Mouse (Mus musculus) right cerebral cortex, adult 2 months (tissue): Measurements from ENCODE around the gene 1110059E24Rik.
"Not testable (repeated sequence)": the region's sequence is repeated elsewhere in the genome, so short reads cannot be mapped to it uniquely, and the experiment has no call there.

Experiments used
- DNase-seq, 2 experiments: peaks; one replicate each; pipeline ENCODE4 v3.0.0; 2021 to 2022; ENCODE audit warnings: low spot score in 2 of 2

Gene 1110059E24Rik

GRCm38 (mm10) chr19:21652285-21653171 is at the start of gene 1110059E24Rik:
TSS of gene 1110059E24Rik (minus strand) at chr19:21652976.
- peak; percentile 94 to 95 for DNase-seq

- no peak for DNase-seq
These were observed 28.2 kb upstream of the 1110059E24Rik start for GRCm38 (mm10) chr19:21680986-21681385.

- DNase-seq = no peak
These were observed 27.3 kb upstream of the 1110059E24Rik start for GRCm38 (mm10) chr19:21680091-21680490.

GRCm38 (mm10) chr19:21674354-21675096 is 21.7 kb upstream of the 1110059E24Rik start:
- DNase-seq = no peak

DNA sequence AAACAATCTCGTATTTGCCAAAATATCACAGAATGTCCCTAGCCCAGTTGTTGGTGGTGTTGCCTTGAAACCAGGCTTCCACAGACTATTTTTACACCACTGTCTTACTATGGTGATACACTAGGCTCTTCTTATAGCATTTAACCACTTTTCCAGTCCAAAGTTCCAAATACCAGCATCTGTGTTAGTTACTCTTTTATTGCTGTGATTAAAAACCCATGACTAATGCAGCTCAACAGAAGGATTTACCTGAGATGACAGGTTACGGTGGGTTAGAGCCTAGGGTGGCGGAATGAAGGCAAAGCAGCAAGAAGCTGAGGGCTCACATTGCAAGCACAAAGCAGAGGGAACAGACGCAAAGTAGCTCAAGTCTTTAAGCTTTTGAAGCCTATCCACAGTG is 16.9 kb upstream of the 1110059E24Rik start:
- DNase-seq = no peak

DNA sequence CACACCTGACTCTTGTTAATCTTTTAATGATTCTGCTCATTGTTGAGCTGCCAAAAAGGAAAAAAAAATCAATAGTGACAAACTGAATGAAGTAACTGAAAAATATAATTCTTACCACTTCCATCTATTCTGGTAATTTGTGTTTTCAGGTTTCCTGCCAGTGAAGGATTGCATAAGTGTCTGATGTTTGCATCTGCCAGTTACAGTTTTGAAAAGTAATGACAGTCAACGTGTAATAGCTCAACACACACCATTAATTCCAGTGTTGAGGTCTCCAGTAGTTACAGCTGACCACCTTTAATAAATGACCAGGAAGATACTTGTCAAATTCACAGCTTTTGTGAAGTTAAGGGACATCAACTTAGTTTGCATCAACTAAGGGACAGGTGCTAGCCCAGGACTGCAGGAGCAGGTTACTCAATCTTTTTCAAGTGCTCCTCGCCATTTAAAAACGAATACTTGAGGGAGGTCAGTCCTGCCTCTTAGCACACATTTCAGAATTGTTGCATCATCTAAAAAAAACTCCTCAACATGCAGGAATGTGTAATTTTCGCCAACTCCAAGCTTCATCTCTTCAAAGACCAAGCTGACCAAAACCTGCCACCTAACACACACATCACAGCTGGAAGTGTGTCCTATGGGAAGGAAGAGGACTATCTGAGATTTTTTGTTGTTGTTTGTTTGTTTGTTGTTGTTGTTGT is 11.1 kb upstream of the 1110059E24Rik start:
- no peak for DNase-seq

GRCm38 (mm10) chr19:21660734-21661133 is 8.0 kb upstream of the 1110059E24Rik start:
- no peak for DNase-seq

DNA sequence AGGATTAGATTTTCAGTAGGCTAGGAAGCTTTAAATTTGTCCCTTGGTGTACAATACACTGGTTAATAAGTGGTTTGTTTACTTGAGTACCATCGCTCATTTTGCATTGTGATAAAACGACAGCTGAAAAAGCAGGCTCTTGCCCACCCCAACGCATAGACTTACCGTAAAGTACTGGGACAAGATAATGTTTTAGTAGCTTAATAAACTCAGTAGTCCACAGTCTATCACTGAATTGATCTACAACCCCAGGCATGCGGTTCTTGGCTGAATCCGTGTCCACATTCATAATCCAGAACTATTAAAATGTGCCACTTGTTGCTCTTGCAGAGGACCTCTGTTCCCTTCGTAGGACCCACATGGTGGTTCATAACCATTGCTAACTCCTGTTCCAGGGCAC is 2.0 kb upstream of the 1110059E24Rik start:
- no peak for DNase-seq

DNA sequence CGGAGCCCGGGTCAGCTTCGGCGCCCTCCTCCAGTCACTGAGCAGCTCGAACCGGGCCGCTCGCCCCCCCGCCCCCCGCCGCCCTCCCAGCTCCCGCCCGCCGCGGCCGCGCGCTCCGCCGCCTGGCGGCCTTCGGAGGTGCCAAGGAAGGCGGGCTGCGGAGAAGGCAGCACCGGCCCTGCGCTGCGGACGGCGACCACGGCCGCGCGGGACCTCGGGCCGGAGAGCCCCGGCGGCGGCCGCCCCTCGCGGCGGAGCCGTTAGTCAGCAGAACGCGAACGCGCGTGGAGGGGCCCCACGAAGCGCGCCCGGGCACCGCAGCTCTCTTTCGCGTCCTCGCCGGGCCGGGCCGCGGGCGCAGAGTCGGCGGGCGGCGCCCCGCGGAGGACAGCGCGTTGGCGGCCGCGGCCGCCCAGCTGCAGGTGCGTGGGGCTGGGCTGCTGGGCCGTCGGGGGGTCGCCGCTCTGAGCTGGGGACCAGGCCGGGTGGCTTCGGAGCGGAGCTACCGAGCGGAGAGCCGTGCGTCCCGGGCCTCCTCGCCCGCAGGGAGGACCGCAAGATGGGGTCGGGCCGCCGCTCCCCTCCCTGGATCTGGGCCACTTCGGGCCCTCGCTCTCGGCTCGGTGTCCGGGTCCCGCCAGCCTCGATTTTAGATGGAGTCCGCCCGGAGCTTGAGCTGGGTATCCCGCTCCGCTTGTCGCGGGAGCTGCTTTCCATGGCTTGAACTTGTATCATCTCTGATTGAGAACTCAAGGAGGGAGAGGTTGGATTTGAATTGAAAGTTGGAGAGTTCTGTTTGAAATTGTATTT is 601 bp upstream of the 1110059E24Rik start, which contains the start of gene Abhd17b:
TSS of gene Abhd17b (plus strand) at position 14 of the 810 bp plus-strand sequence.
- peak; percentile 26 to 50 for DNase-seq

GRCm38 (mm10) chr19:21651664-21652063 is 1.1 kb downstream of the 1110059E24Rik start:
- DNase-seq = no peak

GRCm38 (mm10) chr19:21646142-21646541 is 6.6 kb downstream of the 1110059E24Rik start:
- no peak for DNase-seq

DNA sequence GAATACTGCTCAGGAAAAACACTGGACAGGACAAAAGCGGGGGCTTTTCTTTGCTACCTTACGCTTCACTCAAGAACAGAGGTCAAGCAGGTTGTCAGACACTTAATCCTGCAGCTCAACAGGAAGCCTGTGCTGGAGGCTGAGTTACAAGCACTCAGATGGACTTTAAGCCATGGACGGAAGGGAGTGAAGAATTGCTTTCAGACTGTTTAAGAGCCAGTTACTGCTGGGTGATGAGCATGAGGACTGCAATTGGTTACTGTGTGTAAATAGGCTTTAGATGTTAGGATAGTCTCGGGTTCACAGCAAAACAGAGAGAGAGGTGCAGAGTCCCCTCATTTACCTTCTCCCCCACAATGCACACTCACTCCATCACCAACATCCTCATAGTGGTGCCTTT is 7.5 kb downstream of the 1110059E24Rik start:
- no peak for DNase-seq

DNA sequence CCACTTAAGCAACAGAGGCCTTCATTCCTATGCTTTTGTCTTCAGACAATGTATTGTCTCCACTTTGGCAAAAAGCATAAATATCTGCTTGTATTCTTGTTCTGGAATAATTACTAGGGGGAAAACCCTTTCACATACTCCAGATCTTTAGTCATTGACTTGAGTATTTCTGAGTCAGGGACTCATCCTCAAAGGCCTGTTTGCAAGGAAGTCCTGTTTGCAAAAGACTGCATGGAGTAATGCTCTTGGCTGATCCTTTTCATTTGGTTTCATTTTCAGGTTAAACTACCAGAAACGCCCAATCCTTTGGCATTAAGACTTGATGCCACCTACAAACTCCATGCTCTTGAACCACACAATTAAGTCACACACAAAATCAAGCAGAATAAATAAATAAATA is 8.8 kb downstream of the 1110059E24Rik start:
- DNase-seq = no peak

DNA sequence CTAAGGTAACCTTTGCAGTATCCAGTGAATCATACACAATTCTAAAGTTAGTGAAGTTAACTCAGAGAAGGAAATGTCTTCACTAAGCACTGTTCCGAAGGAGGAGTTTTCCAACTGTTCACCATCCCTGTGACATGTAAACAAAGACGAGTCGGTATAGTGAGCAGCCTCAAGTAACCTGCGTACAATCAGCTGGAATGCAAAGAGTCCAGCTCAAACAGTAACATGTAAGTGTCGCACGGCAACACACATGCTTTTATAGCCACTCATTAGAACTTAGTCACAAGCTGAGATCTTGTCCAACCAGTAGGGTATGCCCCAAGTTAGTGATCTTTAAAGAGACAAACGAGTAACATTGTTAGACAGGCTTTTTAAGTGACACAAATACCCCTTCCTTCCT is 15.1 kb downstream of the 1110059E24Rik start:
- no peak for DNase-seq

GRCm38 (mm10) chr19:21636907-21637306 is 15.9 kb downstream of the 1110059E24Rik start:
- no peak for DNase-seq

- DNase-seq = no peak
These were observed 17.4 kb downstream of the 1110059E24Rik start for GRCm38 (mm10) chr19:21635406-21635805.

DNA sequence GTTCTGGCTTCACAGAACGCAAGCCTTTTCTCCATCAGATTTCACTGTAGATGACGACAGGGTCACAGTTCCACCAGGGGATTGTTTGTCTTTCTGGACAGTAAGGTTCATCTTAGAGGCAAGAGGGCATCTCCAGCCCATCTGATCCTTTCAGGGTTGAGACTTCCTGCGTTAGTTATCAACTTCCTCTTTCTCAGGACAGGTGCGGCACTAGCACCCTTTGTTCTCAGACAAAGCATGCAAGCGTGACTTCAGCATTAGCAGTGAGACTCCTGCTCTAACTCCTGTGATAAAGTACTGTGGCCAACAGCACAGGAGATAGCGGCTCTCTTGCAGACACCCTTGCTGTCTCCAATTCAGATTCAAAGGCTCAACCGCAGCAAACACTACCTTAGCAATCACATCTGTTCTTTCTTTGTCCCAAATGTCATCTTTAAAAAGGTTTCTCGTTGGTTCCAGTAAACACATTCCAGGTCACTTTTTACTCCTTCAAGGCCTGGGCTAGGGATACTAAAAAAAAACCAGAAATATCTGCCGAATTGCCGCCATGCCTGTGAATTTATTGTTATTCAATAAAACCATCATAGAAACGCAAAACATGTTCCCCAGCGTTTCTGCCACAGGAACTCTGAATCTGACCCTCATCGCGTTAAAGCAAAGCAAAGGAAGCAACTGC is 22.0 kb downstream of the 1110059E24Rik start:
- DNase-seq = no peak

DNA sequence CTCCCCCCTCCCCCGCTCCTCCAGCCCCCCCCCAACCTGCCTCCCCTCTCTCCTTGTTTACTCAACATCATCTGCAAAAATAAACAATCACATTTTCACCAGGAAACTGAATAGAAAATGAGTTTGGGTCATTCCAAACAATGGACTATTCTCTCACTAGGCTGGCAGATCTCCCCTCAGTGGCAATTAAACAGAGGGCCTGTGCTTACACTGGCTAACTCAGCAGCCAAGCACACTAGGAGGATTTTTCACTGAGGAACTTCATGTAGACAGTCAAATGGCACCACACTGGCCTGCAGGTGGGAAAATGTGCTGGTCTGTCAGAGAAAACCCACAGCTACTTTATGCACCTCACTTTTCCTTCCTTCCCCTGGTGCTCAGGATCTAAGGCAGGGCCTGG is 23.3 kb downstream of the 1110059E24Rik start:
- DNase-seq = no peak

DNA sequence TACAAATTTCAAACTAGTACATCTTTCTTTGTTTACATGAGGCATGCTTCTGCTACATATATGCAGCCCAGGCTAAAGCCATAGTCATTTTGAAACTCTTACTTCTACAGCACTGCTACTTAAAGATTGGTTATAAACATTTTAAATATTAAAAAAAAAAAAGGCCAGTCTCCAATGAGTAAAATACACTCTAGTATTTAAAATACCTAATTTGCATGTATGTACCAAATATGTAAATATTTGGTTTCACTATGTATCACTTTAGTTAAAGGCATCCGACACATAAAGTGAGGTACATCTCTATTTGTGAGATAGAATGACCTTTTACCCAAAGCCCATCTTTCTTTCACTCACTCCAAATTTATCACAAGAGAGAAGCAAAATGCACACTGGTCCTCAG is 23.7 kb downstream of the 1110059E24Rik start:
- DNase-seq = no peak

- DNase-seq = not testable (repeated sequence)
These were observed 24.3 kb downstream of the 1110059E24Rik start for GRCm38 (mm10) chr19:21628440-21628839.
